Mouse (Mus musculus) MEL-GATA-1-ER (cell line): ENCODE results near the gene Nanog.

Experiments used
- DNase-seq: peaks from one replicate; pipeline ENCODE4 v3.0.0-alpha.2; 2012; ENCODE audit warnings: low read depth; ENCODE audit errors: extremely low read depth

The Nanog gene

GRCm38 (mm10) chr6:122762480-122762879, 55.2 kb downstream of the Nanog start:
- DNase-seq: no peak

DNA sequence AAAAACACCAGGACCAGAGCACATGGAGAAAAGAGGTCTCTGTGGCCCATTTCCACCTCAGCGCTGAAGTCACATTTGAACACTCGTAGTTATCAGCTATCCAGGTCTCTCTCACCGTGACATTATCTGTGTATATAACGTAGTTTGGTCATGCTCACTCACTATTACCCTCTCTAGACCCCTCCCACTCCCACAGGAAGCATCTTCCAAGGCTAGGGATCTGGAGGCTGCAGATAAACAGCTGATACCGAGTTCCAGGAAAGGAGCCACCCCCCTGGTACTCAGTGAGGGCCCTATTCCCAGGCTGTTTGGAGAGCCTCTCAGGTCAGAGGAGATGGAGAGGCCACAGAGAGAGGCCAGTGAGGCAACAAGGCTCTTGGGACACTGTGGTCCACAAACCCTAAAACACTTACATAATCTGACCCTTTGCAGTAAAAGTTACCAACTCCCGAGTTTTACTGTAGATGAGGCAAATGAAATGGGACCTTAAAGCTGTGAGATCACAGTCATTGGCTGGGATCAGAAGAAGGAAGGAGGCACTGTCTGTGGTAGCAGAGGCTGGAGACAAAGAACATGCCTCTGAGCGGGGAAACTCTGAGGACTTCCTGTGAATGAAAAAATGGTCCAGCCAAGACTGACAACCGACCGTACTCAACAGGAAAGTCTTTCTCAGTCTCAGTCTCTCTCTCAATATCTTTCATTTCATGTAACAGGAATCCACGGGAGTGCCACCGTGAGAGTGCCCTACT, 55.8 kb downstream of the Nanog start:
- peak; percentile 93 for DNase-seq

GRCm38 (mm10) chr6:122763844-122764445, 56.7 kb downstream of the Nanog start:
- DNase-seq: peak; percentile 88
